Mouse (Mus musculus): ENCODE data around the gene Pde6c. TPM values are rescaled to one million over a fixed set of nuclear protein-coding genes. Genes with fewer than 3 reads are reported as not detected.
A peak's percentile ranks its signal among the peaks of the same experiment; 100 is the strongest.

Pde6c gene
- polyA plus RNA-seq, 1 experiment from 2014 or later: 0.06 TPM

- H3K4me3 ChIP-seq (ENCODE audit: low read depth, low read length): no peak overlapping the region
- ATAC-seq (no peak), DNase-seq (ENCODE audit: low spot score) (no peak)
- no peak overlapping the region for H3K27ac ChIP-seq (ENCODE audit: low read depth, low read length)
- no peak overlapping the region for H3K9ac ChIP-seq (ENCODE audit: low read length)
- no peaks in the 10 kb centered on the region for H3K9me3 ChIP-seq (replicated peaks; ENCODE audit: control insufficient read depth, low read length)
- no peaks in the 10 kb centered on the region for H3K36me3 ChIP-seq (ENCODE audit: control insufficient read depth, insufficient read depth, low read length)
- H3K27me3 ChIP-seq (replicated peaks; ENCODE audit: control insufficient read depth, insufficient read depth, low read length): no peaks in the 10 kb centered on the region
- H3K4me2 ChIP-seq (ENCODE audit: low read length): no peak overlapping the region
- 95% methylated on average over 4 of the region's 4 CpGs for WGBS
- H3K4me1 ChIP-seq (ENCODE audit: control insufficient read depth, insufficient read depth, low read length): no peaks in the 10 kb centered on the region
These were observed 24.7 kb upstream of the Pde6c start for GRCm38 (mm10) chr19:38107871-38108270.

GRCm38 (mm10) chr19:38109506-38110242 is 22.9 kb upstream of the Pde6c start:
- DNase-seq (ENCODE audit: low spot score) (no peak), ATAC-seq (no peak)
- Histone ChIP-seq H3K4me2 (ENCODE audit: low read length) (no peak overlapping the region), H3K27ac (ENCODE audit: low read depth, low read length) (no peak overlapping the region), H3K4me3 (ENCODE audit: low read depth, low read length) (no peak overlapping the region), H3K9me3 (replicated peaks; ENCODE audit: control insufficient read depth, low read length) (no peaks in the 10 kb centered on the region), H3K27me3 (replicated peaks; ENCODE audit: control insufficient read depth, insufficient read depth, low read length) (no peaks in the 10 kb centered on the region), H3K36me3 (ENCODE audit: control insufficient read depth, insufficient read depth, low read length) (no peaks in the 10 kb centered on the region), H3K9ac (ENCODE audit: low read length) (no peak overlapping the region), H3K4me1 (ENCODE audit: control insufficient read depth, insufficient read depth, low read length) (no peaks in the 10 kb centered on the region)
- WGBS: 93% methylated on average over 15 of the region's 15 CpGs

- H3K27me3 ChIP-seq (replicated peaks; ENCODE audit: control insufficient read depth, insufficient read depth, low read length): no peaks in the 10 kb centered on the region
- no peaks in the 10 kb centered on the region for H3K36me3 ChIP-seq (ENCODE audit: control insufficient read depth, insufficient read depth, low read length)
- DNase-seq (ENCODE audit: low spot score): no peak
- H3K9ac ChIP-seq (ENCODE audit: low read length): no peak overlapping the region
- H3K9me3 ChIP-seq (replicated peaks; ENCODE audit: control insufficient read depth, low read length): no peaks in the 10 kb centered on the region
- H3K4me1 ChIP-seq (ENCODE audit: control insufficient read depth, insufficient read depth, low read length): no peaks in the 10 kb centered on the region
- ATAC-seq: no peak
- H3K4me3 ChIP-seq (ENCODE audit: low read depth, low read length): no peak overlapping the region
- H3K4me2 ChIP-seq (ENCODE audit: low read length): no peak overlapping the region
- no peak overlapping the region for H3K27ac ChIP-seq (ENCODE audit: low read depth, low read length)
- WGBS: 77% methylated on average over 8 of the region's 8 CpGs
These were observed 21.5 kb upstream of the Pde6c start for GRCm38 (mm10) chr19:38111056-38111455.

- no peaks in the 10 kb centered on the region for H3K4me1 ChIP-seq (ENCODE audit: control insufficient read depth, insufficient read depth, low read length)
- DNase-seq (ENCODE audit: low spot score) (no peak), ATAC-seq (no peak)
- no peaks in the 10 kb centered on the region for H3K9me3 ChIP-seq (replicated peaks; ENCODE audit: control insufficient read depth, low read length)
- no peaks in the 10 kb centered on the region for H3K36me3 ChIP-seq (ENCODE audit: control insufficient read depth, insufficient read depth, low read length)
- H3K4me3 ChIP-seq (ENCODE audit: low read depth, low read length): no peak overlapping the region
- H3K4me2 ChIP-seq (ENCODE audit: low read length): no peak overlapping the region
- 56% methylated on average over 4 of the region's 4 CpGs for WGBS
- no peaks in the 10 kb centered on the region for H3K27me3 ChIP-seq (replicated peaks; ENCODE audit: control insufficient read depth, insufficient read depth, low read length)
- H3K9ac ChIP-seq (ENCODE audit: low read length): no peak overlapping the region
- H3K27ac ChIP-seq (ENCODE audit: low read depth, low read length): no peak overlapping the region
These were observed 20.0 kb upstream of the Pde6c start for GRCm38 (mm10) chr19:38112575-38112974.

- H3K9me3 ChIP-seq (replicated peaks; ENCODE audit: control insufficient read depth, low read length): no peaks in the 10 kb centered on the region
- no peaks in the 10 kb centered on the region for H3K4me1 ChIP-seq (ENCODE audit: control insufficient read depth, insufficient read depth, low read length)
- ATAC-seq: no peak
- no peaks in the 10 kb centered on the region for H3K27me3 ChIP-seq (replicated peaks; ENCODE audit: control insufficient read depth, insufficient read depth, low read length)
- no peak overlapping the region for H3K9ac ChIP-seq (ENCODE audit: low read length)
- no peak overlapping the region for H3K4me3 ChIP-seq (ENCODE audit: low read depth, low read length)
- no peak for DNase-seq (ENCODE audit: low spot score)
- H3K36me3 ChIP-seq (ENCODE audit: control insufficient read depth, insufficient read depth, low read length): no peaks in the 10 kb centered on the region
- no peak overlapping the region for H3K4me2 ChIP-seq (ENCODE audit: low read length)
- WGBS: 92% methylated on average over 7 of the region's 7 CpGs
- H3K27ac ChIP-seq (ENCODE audit: low read depth, low read length): no peak overlapping the region
These were observed 17.6 kb upstream of the Pde6c start for GRCm38 (mm10) chr19:38114834-38115491.

GRCm38 (mm10) chr19:38120123-38120760 is 12.3 kb upstream of the Pde6c start:
- Histone ChIP-seq H3K27ac (ENCODE audit: low read depth, low read length) (no peak overlapping the region), H3K4me2 (ENCODE audit: low read length) (no peak overlapping the region), H3K4me3 (ENCODE audit: low read depth, low read length) (no peak overlapping the region), H3K36me3 (ENCODE audit: control insufficient read depth, insufficient read depth, low read length) (no peaks in the 10 kb centered on the region), H3K9me3 (replicated peaks; ENCODE audit: control insufficient read depth, low read length) (no peaks in the 10 kb centered on the region), H3K9ac (ENCODE audit: low read length) (no peak overlapping the region), H3K27me3 (replicated peaks; ENCODE audit: control insufficient read depth, insufficient read depth, low read length) (peaks cover 15% of the 10 kb centered on the region; the same call in 1 of the 2 replicates), H3K4me1 (ENCODE audit: control insufficient read depth, insufficient read depth, low read length) (0 out of 2 replicates have a peak, but pooled peaks cover 3% of the 10 kb centered on the region)
- no peak for ATAC-seq
- no peak for DNase-seq (ENCODE audit: low spot score)
- 86% methylated on average over 5 of the region's 5 CpGs for WGBS

GRCm38 (mm10) chr19:38123921-38124320 is 8.7 kb upstream of the Pde6c start:
- no peak for ATAC-seq
- H3K36me3 ChIP-seq (ENCODE audit: control insufficient read depth, insufficient read depth, low read length): no peaks in the 10 kb centered on the region

GRCm38 (mm10) chr19:38124401-38125218 is 8.0 kb upstream of the Pde6c start:
- H3K27me3 ChIP-seq (replicated peaks; ENCODE audit: control insufficient read depth, insufficient read depth, low read length): peaks cover 17% of the 10 kb centered on the region; the same call in 1 of the 2 replicates
- peak overlapping the region; percentile 52 for H3K4me3 ChIP-seq (ENCODE audit: low read depth, low read length)
- peak overlapping the region; percentile 58 for H3K9ac ChIP-seq (ENCODE audit: low read length)
- H3K36me3 ChIP-seq (ENCODE audit: control insufficient read depth, insufficient read depth, low read length): no peaks in the 10 kb centered on the region
- WGBS: under 1% methylated on average over 46 of the region's 77 CpGs
- H3K9me3 ChIP-seq (replicated peaks; ENCODE audit: control insufficient read depth, low read length): no peaks in the 10 kb centered on the region
- peak; percentile 35 for DNase-seq (ENCODE audit: low spot score)
- H3K4me1 ChIP-seq (ENCODE audit: control insufficient read depth, insufficient read depth, low read length): 0 out of 2 replicates have a peak, but pooled peaks cover 3% of the 10 kb centered on the region
- H3K4me2 ChIP-seq (ENCODE audit: low read length): peak overlapping the region; percentile 90
- peak; percentile 72 for ATAC-seq
- no peak overlapping the region for H3K27ac ChIP-seq (ENCODE audit: low read depth, low read length)

More at GRCm38 (mm10) chr19:38123921-38124320, 8.7 kb upstream of the Pde6c start:
- Histone ChIP-seq H3K4me2 (ENCODE audit: low read length) (peak overlapping the region; percentile 90), H3K27ac (ENCODE audit: low read depth, low read length) (no peak overlapping the region), H3K9me3 (replicated peaks; ENCODE audit: control insufficient read depth, low read length) (no peaks in the 10 kb centered on the region), H3K4me3 (ENCODE audit: low read depth, low read length) (peak overlapping the region; percentile 52), H3K4me1 (ENCODE audit: control insufficient read depth, insufficient read depth, low read length) (0 out of 2 replicates have a peak, but pooled peaks cover 3% of the 10 kb centered on the region), H3K27me3 (replicated peaks; ENCODE audit: control insufficient read depth, insufficient read depth, low read length) (peaks cover 17% of the 10 kb centered on the region; the same call in 1 of the 2 replicates), H3K9ac (ENCODE audit: low read length) (peak overlapping the region; percentile 58; the same call in 1 of the 2 replicates)
- DNase-seq (ENCODE audit: low spot score): peak; percentile 1
- 28% methylated on average over 9 of the region's 9 CpGs for WGBS
